Mouse (Mus musculus): ENCODE measurements around the gene Myh7. TPM values are rescaled to one million over a fixed set of nuclear protein-coding genes. Genes with fewer than 3 reads are reported as not detected.
"Not testable (repeated sequence)": the region's sequence is repeated elsewhere in the genome, so short reads cannot be mapped to it uniquely, and the experiment has no call there.

Myh7 gene
- polyA plus RNA-seq, 2 experiments from 2014 or later = not detected

DNA sequence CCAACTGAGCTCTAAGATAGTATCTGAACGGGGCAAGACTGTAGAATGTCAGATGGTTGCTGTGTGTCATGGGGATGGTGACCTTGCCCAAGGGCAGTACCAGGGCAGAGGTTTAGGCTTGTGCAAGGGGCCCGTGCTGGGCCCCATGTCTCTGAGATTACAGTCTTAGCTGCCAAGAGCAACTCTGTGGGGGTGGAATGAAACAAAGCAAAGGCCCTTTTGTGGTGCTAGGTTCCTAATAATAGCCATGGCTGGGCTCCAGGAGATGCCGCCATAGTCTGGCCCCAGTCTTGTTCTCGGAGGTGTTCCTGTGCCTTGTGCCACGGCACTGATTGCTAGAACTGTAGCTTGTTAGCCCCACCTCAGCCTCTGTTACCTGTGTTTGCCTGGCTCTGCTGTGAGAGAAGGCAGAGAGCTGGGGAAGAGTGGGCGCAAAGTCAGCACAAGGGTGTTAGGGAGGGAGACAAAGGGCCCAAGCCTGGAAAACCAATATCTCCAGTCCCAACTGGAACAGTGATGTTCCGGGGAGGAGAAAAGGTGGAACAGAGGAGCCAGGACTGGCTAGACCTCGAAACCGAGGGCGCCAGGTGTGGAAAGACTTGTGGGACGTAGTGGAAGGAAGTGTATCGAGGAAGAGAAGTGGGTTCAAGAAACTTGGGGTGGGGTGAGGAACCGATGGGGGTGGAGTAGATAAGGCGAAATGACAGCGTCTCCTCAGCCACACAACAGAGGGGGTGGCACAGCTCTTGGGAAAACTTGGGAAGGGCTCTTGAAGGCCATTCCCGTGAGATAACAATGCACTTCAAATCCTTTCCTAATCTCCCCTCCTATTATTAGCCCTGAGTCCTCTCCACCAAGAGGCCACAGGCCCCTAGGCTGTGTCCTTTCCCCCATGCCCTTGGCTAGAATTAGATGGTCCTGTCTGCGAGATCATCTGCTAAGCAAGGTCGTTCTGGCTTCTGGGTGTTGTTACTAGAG is 9.7 kb upstream of the Myh7 start:
- ATAC-seq = no peak

DNA sequence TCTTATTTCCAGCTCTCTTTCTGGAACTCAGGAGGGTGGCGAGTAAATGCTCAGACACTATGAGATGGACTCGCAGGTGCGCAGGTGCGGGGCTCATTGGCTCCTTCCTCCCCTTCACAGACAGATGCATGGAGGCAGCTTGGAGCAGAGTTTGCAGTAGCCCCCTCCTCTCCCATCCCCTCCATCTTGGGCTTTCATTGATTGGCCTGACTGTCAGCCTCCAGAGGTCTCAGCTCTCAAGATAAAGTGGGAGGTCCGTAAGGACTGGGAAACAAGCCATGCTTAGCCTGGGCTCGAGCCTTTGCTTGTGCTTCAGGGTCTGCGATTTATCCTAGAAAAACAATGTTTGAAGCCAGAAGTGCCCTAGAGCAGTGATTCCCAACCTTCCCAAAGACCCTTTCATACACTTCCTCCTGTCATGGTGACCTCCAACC is 8.3 kb upstream of the Myh7 start:
- no peak for ATAC-seq

DNA sequence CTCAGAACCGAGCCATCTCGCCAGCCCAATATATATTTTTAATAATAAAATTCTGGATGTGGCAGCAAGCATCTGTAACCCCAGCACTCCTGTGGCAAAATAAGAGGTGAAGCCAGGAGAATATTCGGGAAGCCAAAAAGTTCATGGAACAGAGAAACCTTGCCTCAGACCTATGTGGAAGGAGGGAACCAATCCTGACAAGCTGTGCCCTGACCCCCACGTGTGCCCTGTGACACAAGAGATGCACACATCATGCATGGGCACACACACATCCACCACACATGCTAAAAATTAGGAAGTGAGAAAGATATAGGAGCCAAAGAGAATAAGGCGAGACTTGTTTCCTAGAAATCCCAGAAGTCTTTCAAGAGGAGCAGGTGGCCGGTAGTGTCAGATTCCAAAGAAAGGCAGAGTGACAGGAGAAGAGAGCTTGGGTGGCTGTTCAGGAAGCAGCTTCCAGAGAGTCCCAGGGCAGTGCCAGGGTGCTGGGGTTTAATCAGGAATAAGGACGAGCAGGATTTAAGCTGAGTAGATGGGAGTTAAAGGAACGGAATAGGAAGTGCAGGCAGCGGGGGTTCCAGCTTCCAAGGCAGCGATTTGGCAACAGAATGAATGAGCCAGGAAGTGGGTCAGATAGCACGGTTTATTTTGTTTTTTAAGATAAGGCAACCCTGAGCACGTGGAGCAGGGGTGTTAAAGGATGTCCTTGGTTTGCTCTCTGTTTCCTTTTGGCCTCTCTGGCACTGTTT is 7.7 kb upstream of the Myh7 start:
- ATAC-seq = no peak

DNA sequence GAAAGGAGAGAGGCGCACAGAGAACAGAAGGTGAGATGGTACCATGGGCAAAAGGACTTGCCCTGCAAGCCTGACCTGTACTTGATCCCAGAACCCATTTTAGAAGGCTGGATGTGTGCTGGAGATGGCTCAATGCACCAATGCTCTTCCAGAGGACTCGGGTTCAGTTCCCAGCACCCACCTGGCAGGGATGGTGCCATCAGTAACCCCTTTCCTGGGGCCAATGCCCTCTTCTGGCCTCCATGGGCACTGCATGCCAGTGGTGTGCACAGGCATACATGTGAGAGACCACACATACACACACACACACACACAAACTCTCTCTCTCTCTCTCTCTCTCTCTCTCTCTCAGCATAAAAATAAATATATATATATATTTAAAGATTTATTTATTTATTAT is 7.0 kb upstream of the Myh7 start:
- ATAC-seq = no peak

DNA sequence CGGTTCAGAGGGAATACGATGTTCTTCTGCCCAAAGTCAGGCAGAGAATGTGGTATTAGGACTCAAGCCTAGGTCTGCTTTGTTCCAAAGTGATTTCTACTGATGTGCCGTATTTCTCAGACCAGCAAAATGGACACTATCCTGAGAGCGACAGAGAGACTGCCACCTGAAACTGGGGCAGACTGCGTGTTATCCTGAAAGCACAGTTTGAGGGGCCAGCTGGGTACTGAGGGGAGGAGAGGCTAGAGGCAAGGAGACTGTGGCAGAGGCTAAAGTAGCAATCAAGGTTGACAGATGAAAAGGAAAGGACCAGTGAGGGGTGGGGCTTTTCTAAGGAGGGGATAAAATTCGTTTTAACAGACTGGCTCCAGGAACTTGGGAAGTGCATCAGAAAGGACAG is 6.4 kb upstream of the Myh7 start:
- no peak for ATAC-seq

DNA sequence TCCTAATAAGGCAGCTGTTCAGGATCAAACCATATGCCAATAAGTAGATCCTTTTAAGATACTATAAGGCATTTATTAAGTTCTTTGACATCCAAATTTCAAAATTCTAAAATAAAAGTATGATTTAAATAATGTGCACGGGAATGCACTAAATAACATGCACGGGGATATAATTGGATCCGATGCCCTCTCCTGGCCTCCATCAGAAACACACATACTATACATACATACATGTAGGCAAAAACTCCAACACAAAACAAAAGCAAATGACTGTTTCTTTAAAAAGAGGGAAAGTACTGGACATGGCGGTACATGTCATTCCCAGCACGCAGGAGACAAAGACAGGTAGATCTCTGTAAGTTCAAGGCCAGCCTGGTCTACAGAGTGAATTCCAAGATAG is 5.4 kb upstream of the Myh7 start:
- ATAC-seq = not testable (repeated sequence)

DNA sequence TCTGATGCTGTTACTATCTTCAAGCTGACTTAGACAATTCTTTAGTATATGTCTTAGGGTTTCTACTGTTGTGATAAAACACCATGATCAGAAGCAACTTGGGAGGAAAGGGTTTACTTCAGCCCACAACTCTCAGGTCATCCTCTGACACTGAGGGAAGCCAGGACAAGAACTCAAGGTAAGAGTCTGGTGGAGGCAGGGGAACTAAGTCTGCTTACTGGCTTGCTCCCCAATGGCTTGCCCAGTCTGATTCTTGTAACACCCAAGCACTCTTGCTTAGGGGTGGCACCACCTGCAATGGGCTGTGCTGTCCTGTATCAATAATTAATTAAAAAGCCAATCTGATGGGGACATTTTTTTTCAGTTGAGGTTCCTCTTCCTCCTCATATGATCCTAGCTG is 4.3 kb upstream of the Myh7 start:
- no peak for ATAC-seq

DNA sequence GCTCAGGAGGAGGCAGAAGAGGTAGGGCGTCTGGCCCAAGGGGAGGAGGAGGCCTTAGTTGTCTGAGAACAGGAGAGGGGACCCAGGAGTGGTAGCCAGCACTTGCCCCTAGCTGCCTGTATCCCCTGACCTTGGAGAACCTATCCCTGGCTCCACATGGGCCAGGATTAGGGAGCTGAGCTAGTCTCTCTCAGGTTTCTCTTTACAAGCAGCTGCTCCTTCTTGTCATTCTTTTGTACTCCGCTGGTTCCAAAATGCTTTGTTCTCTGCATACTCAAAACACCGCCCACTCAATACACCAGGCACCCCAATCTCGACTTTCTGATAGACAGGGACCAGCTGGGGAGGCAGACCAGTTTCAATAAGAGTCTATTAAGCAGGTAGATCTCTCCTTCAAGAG is 2.9 kb upstream of the Myh7 start:
- ATAC-seq = no peak

DNA sequence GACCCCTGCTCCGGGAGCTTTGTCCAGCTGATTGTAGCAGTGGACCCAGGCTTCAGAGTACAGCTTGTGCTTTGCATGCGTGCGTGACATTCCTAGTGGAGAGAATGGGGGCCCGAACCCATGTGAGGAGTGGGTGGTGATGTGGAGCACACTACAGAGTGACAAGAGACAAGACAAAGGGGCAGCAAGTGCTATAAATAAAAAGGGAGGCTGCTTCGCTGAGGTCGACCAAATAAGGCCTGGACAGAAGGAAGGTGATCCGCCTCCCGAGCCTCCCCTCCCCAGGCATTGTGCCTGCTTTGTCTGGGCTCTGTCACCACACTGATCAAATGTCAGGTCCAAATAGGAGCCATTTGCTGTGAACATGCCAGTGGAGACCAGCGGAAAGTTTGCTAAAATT is 2.4 kb upstream of the Myh7 start:
- ATAC-seq = no peak

DNA sequence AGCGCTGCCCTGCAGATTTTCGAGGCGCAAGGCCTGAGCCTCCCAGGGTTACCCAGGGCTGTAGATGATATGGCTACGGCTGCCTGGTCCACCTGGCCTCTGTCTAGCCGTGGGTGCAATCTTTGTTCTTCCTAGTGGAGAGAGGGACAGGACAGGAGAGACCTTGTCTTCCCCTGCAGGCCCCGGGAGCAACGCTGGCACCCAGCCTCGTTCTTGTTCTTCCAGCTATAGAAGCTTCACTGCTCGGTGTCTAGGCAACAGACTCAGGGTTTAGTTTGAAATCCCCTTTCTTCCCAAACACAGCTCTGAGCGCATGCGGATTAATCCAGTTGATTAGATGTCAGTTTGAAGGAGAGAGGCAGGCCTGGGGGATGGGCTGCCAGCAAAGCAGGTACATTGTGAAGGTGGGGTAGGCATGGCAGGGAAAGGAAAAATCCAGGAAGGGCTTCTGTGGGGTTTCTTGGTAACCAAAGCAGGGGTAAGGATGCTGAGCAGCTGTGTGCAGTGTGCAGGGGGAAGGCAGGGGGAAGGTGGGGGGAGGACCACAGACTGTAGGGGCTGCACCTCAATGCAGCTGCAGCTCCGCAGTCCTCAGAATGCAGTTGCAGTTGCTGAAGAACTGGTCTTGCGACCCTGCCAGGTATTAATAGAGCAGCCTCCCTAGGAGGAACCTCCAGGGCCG is 1.2 kb upstream of the Myh7 start:
- no peak for ATAC-seq

DNA sequence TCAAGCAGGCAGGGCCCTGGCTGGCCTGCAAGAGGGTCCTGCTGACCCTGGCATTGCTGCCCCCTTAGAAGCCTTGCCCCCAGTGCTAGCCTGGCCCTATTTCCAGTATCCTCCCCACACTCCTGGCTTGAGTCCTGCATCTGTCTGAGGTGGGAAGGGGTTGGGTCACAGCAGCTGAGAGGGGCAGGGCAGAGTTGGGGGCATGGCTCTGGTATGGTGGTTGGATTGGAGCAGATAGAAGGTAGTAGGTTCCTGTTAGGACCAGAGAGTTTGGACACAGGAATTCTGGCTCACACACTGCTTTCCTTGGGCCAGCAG is 402 bp upstream of the Myh7 start:
- no peak for ATAC-seq

DNA sequence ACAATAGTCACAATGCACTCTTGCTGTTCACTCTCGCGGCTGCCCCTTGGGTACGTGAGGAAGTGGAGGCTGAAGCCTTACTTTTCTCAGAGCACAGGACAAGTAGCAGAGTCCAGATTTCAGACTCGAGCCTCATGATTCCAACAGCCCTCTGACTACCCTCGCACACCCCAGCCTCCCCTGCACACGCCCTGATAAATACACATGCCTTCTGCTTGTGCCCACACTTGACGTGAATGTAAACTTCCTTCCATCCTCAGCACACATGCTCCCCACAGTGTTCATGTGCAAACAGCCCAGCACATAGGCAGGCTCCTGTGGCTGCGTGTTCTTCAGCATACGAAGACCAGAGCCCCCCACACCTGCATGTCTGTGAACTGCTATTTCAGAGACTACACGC is 790 bp downstream of the Myh7 start:
- no peak for ATAC-seq

DNA sequence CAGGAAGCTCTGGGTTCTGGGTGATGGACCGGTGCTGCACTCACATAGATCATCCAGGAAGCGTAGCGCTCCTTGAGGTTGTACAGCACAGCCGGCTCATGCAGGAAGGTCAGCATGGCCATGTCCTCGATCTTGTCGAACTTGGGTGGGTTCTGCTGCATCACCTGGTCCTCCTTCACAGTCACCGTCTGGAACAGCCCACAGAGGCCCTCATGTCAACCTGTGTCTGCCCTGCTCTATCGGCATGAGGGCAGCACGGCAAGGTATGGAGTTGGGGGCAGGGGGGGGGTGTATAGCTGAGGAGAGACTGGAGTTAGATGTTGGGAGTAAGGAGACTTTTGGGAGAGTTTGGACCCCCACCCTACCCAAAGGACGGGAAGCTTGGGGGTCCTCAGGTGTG is 2.2 kb downstream of the Myh7 start:
- no peak for ATAC-seq

DNA sequence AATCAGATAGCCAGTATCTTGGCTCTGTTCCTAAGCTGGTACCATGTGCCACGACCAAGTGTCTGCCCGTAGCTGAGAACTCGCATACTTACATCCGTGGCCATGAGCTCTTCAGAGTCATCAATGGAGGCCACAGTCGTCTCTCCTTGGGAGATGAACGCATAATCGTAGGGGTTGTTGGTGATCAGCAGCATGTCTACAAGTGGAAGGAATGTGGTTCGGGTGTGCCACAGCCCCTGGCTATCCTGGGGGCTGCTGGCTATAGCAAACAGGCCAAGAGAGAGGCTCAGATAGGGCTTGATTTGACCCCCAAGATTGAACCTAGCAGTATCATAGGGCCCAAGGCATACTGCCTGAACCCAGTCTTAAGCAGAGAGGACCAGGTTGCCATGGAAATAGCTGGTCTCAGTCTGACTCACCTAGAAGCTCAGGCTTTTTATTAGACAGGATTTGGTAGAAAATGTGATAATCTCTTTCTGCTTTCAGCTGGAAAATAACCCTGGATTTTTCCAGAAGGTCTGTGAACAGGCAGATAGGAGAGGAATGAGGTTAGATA is 4.5 kb downstream of the Myh7 start:
- no peak for ATAC-seq

DNA sequence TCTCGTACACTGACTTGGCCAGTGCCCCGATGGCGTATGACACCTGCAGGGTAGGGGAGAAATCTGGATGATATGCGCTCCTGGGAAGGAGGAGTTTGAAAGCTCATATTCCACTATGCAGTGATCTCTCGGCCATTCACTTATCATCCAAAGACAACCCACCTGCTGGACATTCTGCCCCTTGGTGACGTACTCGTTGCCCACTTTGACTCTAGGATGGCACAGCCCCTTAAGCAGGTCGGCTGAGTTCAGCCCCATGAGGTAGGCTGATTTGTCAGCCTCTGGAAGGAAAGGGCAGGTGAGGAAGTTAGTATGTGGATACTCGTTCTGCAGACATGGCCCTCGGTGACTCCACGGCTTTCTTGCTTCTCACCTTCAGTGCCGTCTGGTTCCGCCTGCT is 5.5 kb downstream of the Myh7 start:
- no peak for ATAC-seq

DNA sequence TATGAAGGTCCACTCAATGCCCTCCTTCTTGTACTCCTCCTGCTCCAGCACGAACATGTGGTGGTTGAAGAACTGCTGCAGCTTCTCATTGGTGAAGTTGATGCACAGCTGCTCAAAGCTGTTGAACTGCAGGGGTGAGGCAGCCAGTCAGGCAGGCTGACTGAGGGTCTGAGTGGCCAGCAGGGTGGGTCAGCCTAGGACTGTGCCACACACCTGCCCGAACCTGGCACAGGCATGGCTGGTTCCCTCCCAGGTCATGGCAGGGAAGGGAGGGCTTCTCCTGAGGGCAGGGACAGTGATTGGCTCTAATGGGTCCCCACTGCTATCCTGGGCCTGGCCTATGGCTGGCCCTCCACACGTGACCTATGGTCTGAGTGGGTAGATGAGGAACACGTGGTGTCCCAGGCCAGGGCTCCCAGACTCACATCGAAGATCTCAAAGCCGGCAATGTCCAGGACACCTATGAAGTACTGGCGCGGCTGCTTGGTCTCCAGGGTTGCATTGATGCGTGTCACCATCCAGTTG is 6.0 kb downstream of the Myh7 start:
- not testable (repeated sequence) for ATAC-seq

DNA sequence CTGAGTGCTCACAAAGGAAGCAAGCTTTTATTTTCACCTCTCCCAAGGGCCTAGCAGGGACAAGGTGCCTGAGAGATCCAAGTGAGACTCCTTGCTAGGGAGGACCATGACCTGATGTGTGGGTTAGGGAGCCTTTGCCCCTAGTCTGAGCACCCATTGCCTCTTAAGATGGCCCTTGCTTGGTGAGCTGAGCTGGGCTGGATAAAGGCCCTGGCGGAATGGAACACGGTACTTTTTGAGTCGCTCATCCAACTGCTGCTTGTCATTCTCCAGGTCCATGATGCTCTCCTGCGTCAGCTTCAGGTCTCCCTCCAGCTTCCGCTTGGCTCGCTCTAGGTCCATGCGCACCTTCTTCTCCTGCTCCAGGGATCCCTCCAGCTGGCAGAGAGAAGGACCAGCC is 12.5 kb downstream of the Myh7 start:
- no peak for ATAC-seq

DNA sequence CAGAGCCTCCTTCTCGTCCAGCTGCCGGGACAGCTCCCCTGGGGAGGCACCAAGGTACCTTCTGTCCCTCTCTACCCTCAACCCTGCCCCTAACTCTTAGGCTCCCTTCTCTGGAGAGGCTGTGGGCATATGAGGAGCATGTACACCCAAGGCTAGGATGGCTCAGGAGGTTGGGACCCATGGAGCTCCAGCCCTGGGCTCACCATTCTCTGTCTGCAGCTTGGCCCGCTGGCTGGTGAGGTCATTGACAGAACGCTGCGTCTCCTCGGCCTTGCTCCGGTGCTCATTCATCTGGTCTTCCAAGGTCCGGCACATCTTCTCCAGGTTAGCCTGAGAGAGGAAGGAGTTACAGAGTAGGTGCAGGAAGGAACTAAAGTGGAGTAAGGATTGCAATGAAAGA is 15.8 kb downstream of the Myh7 start:
- ATAC-seq = no peak

DNA sequence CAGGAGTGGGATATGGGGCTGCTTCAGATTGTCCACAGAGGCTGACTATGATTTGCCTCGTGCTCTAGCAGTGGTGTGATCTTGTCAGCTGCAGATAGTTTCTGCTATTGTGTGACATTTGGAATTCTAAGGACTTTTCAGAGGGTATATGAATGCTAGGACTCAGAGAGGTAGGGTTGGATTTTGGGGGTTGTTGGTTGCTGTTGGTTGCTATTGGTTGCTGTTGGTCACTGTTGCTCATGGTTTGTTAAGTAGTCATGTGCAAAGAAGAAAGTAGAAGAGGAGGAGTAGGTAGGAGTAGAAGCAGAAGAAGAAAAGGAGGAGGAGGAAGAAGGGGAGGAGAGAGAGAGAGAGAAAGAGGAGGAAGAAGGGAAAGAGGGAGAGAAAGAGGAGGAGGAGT is 17.8 kb downstream of the Myh7 start, which contains the start of gene Gm17428:
Gm17428 (plus strand) TSS at position 301 of the 400 bp plus-strand sequence.
- no peak for ATAC-seq

DNA sequence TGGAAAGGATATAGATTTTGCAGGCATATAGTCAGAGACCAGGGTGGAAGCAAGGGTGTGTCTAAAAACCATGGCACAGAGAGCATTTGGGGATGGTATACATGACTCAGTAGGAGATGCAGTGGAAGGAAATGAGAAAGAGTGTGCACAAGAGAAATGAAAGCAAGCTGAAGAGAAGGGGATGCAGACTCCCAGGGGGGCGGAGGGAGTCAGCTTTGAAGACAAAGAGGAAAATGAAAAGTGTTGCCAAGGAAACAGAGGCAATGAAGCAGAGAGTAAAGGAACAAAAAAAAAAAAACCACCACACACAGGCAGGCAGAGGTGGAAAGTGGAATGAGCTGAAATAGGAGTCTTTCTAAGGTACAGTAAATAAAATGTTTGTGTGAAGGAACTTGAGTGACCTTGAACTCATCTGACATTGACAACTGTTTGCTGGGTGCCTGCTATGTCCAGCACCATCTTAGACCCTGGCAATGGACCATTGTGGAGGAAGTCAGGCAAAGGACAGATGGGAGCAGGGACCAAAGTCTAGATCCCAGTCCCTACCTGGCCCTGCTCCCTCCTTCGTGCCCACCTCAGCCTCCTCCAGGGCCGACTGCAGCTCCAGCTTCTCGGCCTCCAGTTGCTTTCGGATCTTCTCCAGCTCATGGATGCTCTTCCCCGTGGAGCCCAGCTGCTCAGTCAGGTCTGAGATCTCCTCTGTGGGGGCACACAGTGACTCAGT is 20.2 kb downstream of the Myh7 start:
- ATAC-seq = no peak

DNA sequence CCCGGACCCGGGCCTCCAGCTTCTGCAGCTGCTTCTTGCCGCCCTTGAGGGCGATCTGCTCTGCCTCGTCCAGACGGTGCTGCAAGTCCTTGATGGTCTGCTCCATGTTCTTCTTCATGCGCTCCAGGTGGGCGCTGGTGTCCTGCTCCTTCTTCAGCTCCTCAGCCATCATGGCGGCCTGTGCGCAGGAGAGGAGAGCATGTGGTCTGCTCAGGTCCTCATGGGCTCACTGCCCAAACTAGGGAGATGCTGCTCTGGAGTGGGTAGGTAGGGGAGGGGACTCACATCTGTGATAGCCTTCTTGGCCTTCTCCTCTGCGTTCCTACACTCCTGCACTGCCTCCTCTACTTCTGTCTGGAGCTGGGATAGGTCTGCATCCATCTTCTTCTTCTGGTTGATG is 21.6 kb downstream of the Myh7 start:
- not testable (repeated sequence) for ATAC-seq

DNA sequence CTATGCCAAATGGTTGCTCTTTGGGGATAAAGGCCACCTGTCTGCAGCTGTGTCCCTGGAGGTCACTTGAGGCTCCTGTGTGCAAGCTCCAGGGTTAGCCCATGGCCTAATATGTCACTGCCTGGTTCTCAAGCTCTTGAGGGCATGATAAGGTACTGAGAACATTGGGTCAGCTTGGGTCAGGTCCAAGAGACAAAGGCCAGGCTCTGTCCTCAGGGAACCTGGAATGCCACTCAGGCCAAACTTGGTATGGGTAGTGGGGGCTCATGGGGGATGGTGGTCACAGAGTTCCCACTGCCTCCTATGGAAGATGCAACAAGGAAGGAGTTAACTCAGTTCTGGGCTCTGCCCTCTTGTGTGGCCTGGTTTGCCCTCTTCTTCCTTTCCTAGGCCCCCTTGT is 26.1 kb downstream of the Myh7 start:
- no peak for ATAC-seq

Measured in CD4-positive, CD25-positive, alpha-beta regulatory T cell, adult 4 months (primary cell).